Mouse (Mus musculus): ENCODE measurements at regions not wholly inside any gene's neighbourhood (a gene's known extent, or its start where the extent isn't known, plus 50 kb on each side); places are given as distances from the start of the nearest gene placed in this dataset.

DNA sequence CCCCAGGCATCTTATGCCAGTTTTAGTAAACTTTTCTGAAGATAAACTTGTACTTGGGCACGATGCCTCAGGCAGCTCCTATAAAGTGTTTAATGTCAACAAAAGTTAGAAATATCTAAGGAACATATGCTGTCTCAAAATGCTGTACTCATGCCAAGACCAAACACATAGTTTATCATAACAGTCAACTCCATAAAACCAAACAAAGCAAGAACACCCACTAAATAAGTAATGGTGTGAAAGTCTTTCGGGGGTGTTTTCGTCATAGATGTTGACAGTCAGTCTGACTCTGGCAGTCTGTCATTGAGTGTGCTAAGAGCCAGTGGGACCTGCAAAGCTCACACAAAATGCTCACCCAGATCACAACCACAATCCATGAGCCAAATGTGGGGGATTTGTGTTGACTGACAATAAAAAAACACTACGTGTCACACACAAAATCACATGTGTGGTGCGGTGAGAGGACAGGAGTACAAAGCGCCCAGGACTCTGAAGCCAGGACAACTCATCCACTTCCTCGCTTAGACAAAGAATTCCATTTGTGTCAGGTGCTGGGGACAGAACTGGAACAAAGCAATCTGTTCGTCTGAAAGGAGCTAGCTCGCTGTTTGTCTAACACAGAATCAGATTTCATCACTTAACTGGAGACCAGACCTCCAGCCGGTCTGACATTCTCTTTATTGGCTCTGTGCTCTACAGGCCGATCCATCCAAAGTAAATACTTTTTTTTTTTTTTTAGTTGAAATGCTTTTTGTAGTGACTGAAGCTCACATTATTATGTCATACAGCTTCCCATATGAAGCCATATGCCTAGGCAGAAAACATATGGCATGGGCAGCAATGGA lies 121.3 kb upstream of the Atp5g3 start:
- no peak overlapping the region for H3K4me2 ChIP-seq (ENCODE audit: insufficient read depth, low read depth, poor library complexity, severe bottlenecking)

DNA sequence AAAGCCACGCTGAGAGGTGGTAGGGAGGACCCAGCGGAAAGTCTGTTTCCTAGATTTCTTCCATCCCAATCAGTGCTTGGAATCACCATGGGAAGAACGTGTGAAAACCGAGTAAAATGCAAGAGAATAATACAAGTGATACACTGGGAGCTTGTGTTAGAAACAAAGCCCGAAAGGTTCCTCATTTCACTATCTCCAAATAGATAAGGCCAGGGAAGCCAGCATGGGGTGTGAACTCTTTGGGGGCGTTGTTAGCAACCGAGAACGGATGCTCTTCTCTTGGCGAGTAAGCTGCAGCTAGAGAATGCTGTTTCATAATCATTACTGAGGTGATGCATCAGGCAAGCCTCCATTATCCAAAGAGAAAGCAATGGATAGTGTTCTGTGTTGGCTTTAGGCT lies 118.8 kb upstream of the Atp5g3 start:
- Histone ChIP-seq H3K4me2 (ENCODE audit: insufficient read depth, low read depth, poor library complexity, severe bottlenecking) (no peak overlapping the region), H3K9ac (ENCODE audit: insufficient read depth, low read depth) (no peak overlapping the region), H3K79me2 (replicated peaks; ENCODE audit: control insufficient read depth, extremely low read depth, insufficient read depth, poor library complexity, severe bottlenecking) (no peaks in the 10 kb centered on the region), H3K36me3 (replicated peaks in 1 of 2; ENCODE audit: control insufficient read depth in 1 of 2, insufficient read depth in 1 of 2, low read length in 1 of 2) (no peaks in the 10 kb centered on the region), H3K4me1 (ENCODE audit: control insufficient read depth in 1 of 2, insufficient read depth in 2 of 2) (peaks cover 0 to 12% of the 10 kb centered on the region in 2 experiments; a peak in 2 of 4 replicates), H3K4me3 (replicated peaks in 1 of 3; ENCODE audit: low read depth in 2 of 3, low read length in 2 of 3, poor library complexity in 1 of 3) (no peak overlapping the region), H3K9me3 (replicated peaks; ENCODE audit: low read length) (no peaks in the 10 kb centered on the region), H3K27me3 (replicated peaks) (no peaks in the 10 kb centered on the region), H3K27ac (ENCODE audit: insufficient read depth, low read depth) (no peak overlapping the region)
- no peak for DNase-seq (ENCODE audit: extremely low read depth)
- no peak for TF ChIP-seq CHD2 (IDR thresholded peaks at IDR 0.05; ENCODE audit: low read length)
- TF ChIP-seq ZKSCAN1 (IDR thresholded peaks at IDR 0.05; ENCODE audit: borderline replicate concordance, low read depth, low read length) = no peak
- no peak for TF ChIP-seq MAFK (IDR thresholded peaks at IDR 0.05; ENCODE audit: insufficient replicate concordance, low read length)
- no peak for TF ChIP-seq E2F4 (IDR thresholded peaks at IDR 0.05; ENCODE audit: insufficient replicate concordance, low read depth, low read length)
- no peak for TF ChIP-seq ZMIZ1 (IDR thresholded peaks at IDR 0.05; ENCODE audit: low read depth, low read length)
- TF ChIP-seq MEF2A (IDR thresholded peaks at IDR 0.05; ENCODE audit: borderline replicate concordance, low read depth, low read length) = no peak
- TF ChIP-seq KAT2A (IDR thresholded peaks at IDR 0.05; ENCODE audit: insufficient replicate concordance, low read length) = no peak
- TF ChIP-seq GABPA (IDR thresholded peaks at IDR 0.05; ENCODE audit: insufficient replicate concordance, low read depth, low read length) = no peak
- dilution Hi-C loops (cut with MboI; ENCODE audit: extremely low pct_ligation_motif_present, extremely low pct_unique_long_range_greater_than_20kb, low sequenced_read_pairs) (no loop called here), in situ Hi-C loops (cut with MboI; ENCODE audit: low pct_ligation_motif_present, low pct_unique_long_range_greater_than_20kb, low sequenced_read_pairs) (no loop called here)

More for the DNA sequence above, 121.3 kb upstream of the Atp5g3 start:
- H3K9ac ChIP-seq (ENCODE audit: insufficient read depth, low read depth) = no peak overlapping the region
- H3K27me3 ChIP-seq (replicated peaks) = no peaks in the 10 kb centered on the region
- no peak for DNase-seq (ENCODE audit: extremely low read depth)
- dilution Hi-C loops (cut with MboI; ENCODE audit: extremely low pct_ligation_motif_present, extremely low pct_unique_long_range_greater_than_20kb, low sequenced_read_pairs) = no loop called here
- peaks cover 0 to 12% of the 10 kb centered on the region in 2 experiments; a peak in 2 of 4 replicates for H3K4me1 ChIP-seq (ENCODE audit: control insufficient read depth in 1 of 2, insufficient read depth in 2 of 2)
- no peak overlapping the region for H3K27ac ChIP-seq (ENCODE audit: insufficient read depth, low read depth)
- in situ Hi-C loops (cut with MboI; ENCODE audit: low pct_ligation_motif_present, low pct_unique_long_range_greater_than_20kb, low sequenced_read_pairs) = no loop called here
- no peaks in the 10 kb centered on the region for H3K79me2 ChIP-seq (replicated peaks; ENCODE audit: control insufficient read depth, extremely low read depth, insufficient read depth, poor library complexity, severe bottlenecking)
- no peaks in the 10 kb centered on the region for H3K9me3 ChIP-seq (replicated peaks; ENCODE audit: low read length)
- no peaks in the 10 kb centered on the region for H3K36me3 ChIP-seq (replicated peaks in 1 of 2; ENCODE audit: control insufficient read depth in 1 of 2, insufficient read depth in 1 of 2, low read length in 1 of 2)
- TF ChIP-seq ZC3H11A (IDR thresholded peaks at IDR 0.05; ENCODE audit: low read depth, low read length) = no peak
- no peak for TF ChIP-seq KAT2A (IDR thresholded peaks at IDR 0.05; ENCODE audit: insufficient replicate concordance, low read length)
- TF ChIP-seq UBTF (IDR thresholded peaks at IDR 0.05; ENCODE audit: low read depth, low read length) = no peak
- TF ChIP-seq TCF12 (IDR thresholded peaks at IDR 0.05; ENCODE audit: low read depth, low read length) = no peak
- TF ChIP-seq MEF2A (IDR thresholded peaks at IDR 0.05; ENCODE audit: borderline replicate concordance, low read depth, low read length) = no peak
- TF ChIP-seq MAFK (IDR thresholded peaks at IDR 0.05; ENCODE audit: insufficient replicate concordance, low read length) = no peak
- no peak for TF ChIP-seq USF1 (IDR thresholded peaks at IDR 0.05; ENCODE audit: low read depth, low read length)
- no peak for TF ChIP-seq MXI1 (IDR thresholded peaks at IDR 0.05; ENCODE audit: low read depth, low read length)
- TF ChIP-seq USF2 (conservative IDR thresholded peaks at IDR 0.05; ENCODE audit: low read depth, low read length) = no peak
- no peak for TF ChIP-seq MAZ (IDR thresholded peaks at IDR 0.05; ENCODE audit: low read depth, low read length)
- TF ChIP-seq BHLHE40 (IDR thresholded peaks at IDR 0.05; ENCODE audit: low read depth, low read length) = no peak
- no peak for TF ChIP-seq POLR2A (IDR thresholded peaks at IDR 0.05; ENCODE audit: low read depth, low read length)
- TF ChIP-seq NELFE (IDR thresholded peaks at IDR 0.05; ENCODE audit: low read depth, low read length) = no peak
- H3K4me3 ChIP-seq (replicated peaks in 1 of 3; ENCODE audit: low read depth in 2 of 3, low read length in 2 of 3, poor library complexity in 1 of 3) = no peak overlapping the region
